Mouse (Mus musculus) erythroblast, embryonic 14.5 days (primary cell): Measurements from ENCODE around the gene Cacng8.

Experiments
- GATA1 ChIP-seq: IDR thresholded peaks from 2 replicates; pipeline ENCODE4 v1.6.1; 2012; ENCODE audit warnings: low read length, inconsistent platforms, mixed read lengths
- TAL1 ChIP-seq: IDR thresholded peaks from 3 replicates; pipeline ENCODE4 v1.6.1; 2012; ENCODE audit warnings: low read length, inconsistent platforms, mixed read lengths

- TF ChIP-seq GATA1 (no peak), TAL1 (no peak)
Observed at GRCm38 (mm10) chr7:3368311-3368710, 22.2 kb upstream of the Cacng8 start.
